Mouse (Mus musculus): Measurements from ENCODE around the gene 4930451I11Rik.

The 4930451I11Rik gene

GRCm38 (mm10) chr7:126780971-126781635 is 50.3 kb downstream of the 4930451I11Rik start, which contains the start of gene Tbx6:
Gene Tbx6 (plus strand): TSS chr7:126781483.
- in situ Hi-C loops (cut with MboI) = no loop called here

All from mature B cell (primary cell).